Mouse (Mus musculus): ENCODE measurements around the gene Rarb. TPM values are rescaled to one million over a fixed set of nuclear protein-coding genes. Genes with fewer than 3 reads are reported as not detected.

The Rarb gene
- total RNA-seq (2023) = under 1 TPM in 1 of 2 experiments, not detected in 1; 0.24 TPM

DNA sequence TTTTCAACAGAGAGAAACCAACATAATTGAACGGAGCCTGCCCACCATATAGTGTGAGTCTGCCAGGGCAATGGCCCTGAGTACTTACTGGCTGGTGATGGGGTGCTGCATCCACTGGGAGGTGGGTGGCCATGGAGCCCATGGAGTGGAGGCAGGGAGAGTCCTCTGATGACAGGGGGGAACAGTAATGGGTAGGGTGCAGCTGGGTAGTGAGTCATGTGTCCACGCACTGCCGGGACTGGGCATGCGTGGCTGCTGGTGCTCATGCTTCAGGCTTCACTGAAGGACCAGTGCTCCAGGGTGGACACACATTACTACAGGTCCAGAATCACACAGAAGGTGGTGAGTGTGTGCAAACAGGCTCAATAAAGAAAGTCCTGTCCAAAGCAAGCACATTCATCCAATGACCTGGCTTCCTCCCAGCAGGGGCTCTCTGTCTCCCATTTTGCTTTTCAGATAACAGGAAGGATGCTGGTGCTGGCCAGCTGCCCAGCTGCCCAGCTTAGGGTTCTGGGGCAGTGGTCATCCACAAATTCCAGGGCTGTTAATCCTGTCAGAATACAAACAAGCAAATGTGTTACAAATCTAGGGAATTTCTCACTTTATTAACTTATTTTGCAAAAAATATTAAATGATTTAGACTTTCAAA is at the start of gene Rarb:
Rarb (minus strand) TSS at position 555 of the 649 bp plus-strand sequence.

Data from neutrophil, adult 59 days (primary cell).